Mouse (Mus musculus): ENCODE measurements around the gene Sowaha. TPM values are rescaled to one million over a fixed set of nuclear protein-coding genes. Genes with fewer than 3 reads are reported as not detected.

Sowaha gene
- polyA plus RNA-seq, 1 experiment from 2014 or later: 0.82 TPM

DNA sequence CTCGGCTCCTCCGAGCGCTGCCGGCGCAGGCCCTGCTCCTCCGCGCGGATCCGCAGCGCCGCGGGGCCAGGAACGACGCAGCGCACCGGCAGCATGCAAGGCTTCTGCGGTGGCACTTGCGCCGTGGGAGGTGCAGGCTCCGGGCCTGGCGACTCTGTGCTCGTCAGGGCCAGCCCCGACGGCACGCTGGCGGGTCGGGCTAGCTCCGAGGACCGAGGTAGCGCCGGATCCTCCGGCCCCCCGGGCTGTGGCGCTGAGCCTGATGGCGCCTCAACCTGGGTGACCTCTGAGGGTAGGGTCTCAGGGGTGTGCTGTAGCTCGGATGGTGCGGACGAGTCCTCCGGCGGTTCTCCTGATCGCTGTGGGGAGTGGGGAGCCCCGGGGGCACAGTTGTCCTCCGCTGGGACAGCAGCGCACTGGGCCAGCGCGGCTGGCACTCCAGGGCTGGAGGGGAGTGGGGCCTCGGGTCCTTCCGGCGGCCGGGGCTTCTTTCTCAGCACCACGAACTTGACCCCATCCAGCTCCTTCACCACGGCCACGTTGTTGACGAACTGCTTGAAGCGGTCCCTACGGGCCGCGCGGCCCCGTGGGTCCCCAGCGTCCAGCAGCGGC is 797 bp downstream of the Sowaha start:
- Histone ChIP-seq H3K4me3 (peak overlapping the region; percentile 58), H3K36me3 (replicated peaks) (no peaks in the 10 kb centered on the region; the same call in 1 of the 2 replicates), H3K27ac (replicated peaks) (peak overlapping the region; percentile 54; the same call in 1 of the 2 replicates), H3K4me1 (peaks cover 33% of the 10 kb centered on the region), H3K9me3 (peaks cover 8% of the 10 kb centered on the region), H3K27me3 (replicated peaks; ENCODE audit: low read depth, poor library complexity, severe bottlenecking) (peaks cover 91% of the 10 kb centered on the region)
- DNase-seq (ENCODE audit: low spot score): no peak
- WGBS: 1% methylated on average over 62 of the region's 62 CpGs

DNA sequence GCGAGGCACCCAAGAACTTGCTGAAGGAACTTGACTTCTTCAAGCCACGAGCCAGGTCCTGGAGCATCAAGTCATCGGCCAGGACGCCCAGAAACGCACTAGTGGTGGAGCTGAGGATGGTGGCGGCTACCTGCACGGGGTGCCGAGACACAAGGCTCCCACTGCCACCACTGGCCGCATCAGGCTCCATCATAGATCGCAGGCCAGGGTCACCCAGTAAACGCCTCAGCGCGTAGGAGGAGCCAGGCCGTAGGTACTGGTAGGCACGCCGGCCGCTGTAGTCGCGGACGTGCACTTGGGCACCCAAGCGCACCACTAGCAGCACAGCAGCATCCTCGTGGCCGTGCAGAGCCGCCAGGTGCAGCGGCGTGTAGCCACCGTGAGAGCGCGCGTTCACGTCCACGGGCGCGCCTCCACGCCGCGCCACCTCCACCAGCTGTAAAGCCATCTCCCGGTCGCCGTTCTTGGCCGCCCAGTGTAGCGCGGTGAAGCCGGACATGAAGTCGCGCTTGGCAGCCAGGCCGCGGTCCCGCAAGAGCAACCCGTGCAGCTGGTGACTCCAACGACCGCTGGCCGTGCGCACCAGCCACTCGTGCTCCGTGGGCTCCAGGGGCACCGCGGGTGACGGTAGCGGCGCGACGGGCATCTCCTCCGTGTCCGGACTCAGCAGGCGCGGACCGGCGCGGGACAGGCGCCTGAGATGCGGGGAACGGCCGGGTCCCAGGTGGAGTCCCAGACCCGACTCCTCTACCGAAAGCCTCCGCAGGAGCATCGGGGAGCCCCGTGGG is 1.5 kb downstream of the Sowaha start:
- H3K27me3 ChIP-seq (replicated peaks; ENCODE audit: low read depth, poor library complexity, severe bottlenecking): peaks cover 95% of the 10 kb centered on the region
- peaks cover 8% of the 10 kb centered on the region for H3K9me3 ChIP-seq
- peak overlapping the region; percentile 54; the same call in 1 of the 2 replicates for H3K27ac ChIP-seq (replicated peaks)
- peak overlapping the region; percentile 58 for H3K4me3 ChIP-seq
- peaks cover 33% of the 10 kb centered on the region for H3K4me1 ChIP-seq
- H3K36me3 ChIP-seq (replicated peaks): no peaks in the 10 kb centered on the region; the same call in 1 of the 2 replicates
- WGBS: 5% methylated on average over 79 of the region's 79 CpGs
- DNase-seq (ENCODE audit: low spot score): peak; percentile 67

DNA sequence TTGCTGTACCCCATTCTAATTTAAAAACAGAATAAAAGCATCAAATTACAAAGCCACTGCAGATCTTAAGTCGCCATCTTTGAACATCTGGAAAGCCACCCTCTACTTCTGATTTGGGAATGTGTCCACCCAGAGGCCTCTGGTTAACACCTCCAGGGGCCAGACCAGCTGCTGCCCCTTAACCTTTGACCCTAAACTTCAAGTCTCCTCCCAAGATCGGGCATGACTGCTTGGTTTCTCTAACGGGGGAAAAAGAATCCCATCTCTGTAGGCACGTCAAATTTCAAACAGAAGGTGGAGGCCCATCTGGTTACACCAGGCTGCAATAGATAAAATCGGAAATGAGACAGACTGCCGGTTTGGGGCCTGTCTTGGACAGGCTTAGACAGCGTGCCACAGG is 2.2 kb downstream of the Sowaha start:
- H3K4me3 ChIP-seq: no peak overlapping the region

DNA sequence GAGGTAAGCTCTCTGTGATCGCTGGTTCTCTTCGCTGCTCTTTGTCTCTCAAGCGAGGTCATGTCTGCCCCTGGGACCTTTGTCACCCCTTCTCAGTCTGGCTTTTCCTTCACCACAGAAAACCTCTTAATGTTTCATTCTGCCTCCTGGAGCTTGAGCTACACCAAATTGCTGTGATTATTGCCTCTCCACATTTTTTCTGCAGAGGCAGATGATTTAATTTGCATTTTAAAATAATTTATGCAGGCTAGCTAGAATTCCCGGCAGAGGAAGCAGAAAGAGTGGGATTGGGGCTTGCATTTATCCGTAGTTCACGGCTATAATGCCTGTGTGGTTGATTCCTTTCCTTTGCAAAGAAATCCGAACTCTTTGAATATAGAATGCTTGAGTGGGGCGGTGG is 4.5 kb downstream of the Sowaha start:
- Histone ChIP-seq H3K9me3 (peaks cover 8% of the 10 kb centered on the region), H3K27me3 (replicated peaks; ENCODE audit: low read depth, poor library complexity, severe bottlenecking) (peaks cover 99% of the 10 kb centered on the region), H3K4me3 (no peak overlapping the region), H3K27ac (replicated peaks) (no peak overlapping the region), H3K4me1 (peaks cover 43% of the 10 kb centered on the region), H3K36me3 (replicated peaks) (no peaks in the 10 kb centered on the region; the same call in 1 of the 2 replicates)
- 27% methylated on average over 8 of the region's 8 CpGs for WGBS
- no peak for DNase-seq (ENCODE audit: low spot score)

More for the DNA sequence above, 2.2 kb downstream of the Sowaha start:
- peak; percentile 48 for DNase-seq (ENCODE audit: low spot score)
- Histone ChIP-seq H3K9me3 (peaks cover 8% of the 10 kb centered on the region), H3K4me1 (peaks cover 33% of the 10 kb centered on the region), H3K36me3 (replicated peaks) (no peaks in the 10 kb centered on the region; the same call in 1 of the 2 replicates), H3K27ac (replicated peaks) (no peak overlapping the region), H3K27me3 (replicated peaks; ENCODE audit: low read depth, poor library complexity, severe bottlenecking) (peaks cover 95% of the 10 kb centered on the region)
- WGBS: 27% methylated on average over 7 of the region's 7 CpGs

DNA sequence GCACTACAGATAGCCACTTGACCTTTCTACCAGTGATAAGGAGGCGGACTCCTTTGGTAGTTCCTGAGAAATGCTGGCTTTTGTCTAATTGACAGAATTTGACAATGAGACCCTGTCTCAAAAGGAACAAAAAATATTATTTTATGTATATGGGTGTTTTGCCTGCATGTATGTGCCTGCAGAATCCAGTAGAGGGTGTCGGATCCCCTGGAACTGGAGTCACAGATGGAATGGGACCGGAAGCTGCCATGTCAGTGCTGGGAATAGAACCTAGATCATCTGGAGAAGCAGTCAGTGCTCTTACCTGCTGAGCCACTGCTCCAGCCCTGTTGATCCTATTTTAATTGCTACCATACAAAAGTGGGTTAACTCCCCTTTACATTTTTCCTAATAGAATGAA is 7.4 kb downstream of the Sowaha start:
- no peaks in the 10 kb centered on the region for H3K9me3 ChIP-seq
- no peak overlapping the region for H3K4me3 ChIP-seq
- H3K4me1 ChIP-seq: peaks cover 35% of the 10 kb centered on the region
- no peak overlapping the region for H3K27ac ChIP-seq (replicated peaks)
- peaks cover 98% of the 10 kb centered on the region for H3K27me3 ChIP-seq (replicated peaks; ENCODE audit: low read depth, poor library complexity, severe bottlenecking)
- 81% methylated on average over 3 of the region's 3 CpGs for WGBS
- DNase-seq (ENCODE audit: low spot score): no peak
- no peaks in the 10 kb centered on the region for H3K36me3 ChIP-seq (replicated peaks)

DNA sequence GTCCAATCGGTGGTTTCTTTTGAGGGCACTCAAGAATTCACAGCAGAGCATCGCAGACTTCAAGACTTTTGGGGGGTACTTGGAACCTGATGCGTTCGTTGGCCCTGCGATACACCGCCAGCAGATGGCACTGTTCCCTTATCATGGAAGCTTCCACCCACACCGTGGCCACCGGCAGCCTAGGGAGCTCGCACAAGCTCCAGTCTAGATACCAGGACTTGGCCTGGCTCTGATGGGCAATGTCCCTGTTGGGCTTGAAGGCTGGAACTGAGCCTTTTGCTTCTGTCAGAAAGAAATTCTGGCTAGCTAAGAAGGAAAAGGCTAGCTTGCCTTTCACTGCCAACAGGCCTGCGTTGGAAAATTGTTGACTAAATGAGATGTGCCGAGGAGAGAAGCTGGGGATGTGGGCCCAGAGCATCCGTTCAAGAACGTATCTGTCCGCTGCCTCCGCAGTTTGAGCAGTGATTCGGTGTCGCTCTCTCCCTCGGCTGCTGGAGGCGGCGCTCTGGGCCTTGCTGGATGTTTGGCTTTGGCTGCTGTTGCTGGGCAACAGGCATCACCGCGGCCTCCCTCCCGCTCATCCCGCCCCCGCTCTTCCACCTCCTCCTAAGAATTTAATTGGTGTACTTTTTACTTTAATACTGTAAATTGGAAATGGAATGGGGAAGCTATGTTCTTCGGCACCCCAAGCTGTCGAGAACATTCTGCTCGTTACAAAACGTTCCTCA is 9.9 kb downstream of the Sowaha start, which contains the start of gene Gm9837:
TSS of gene Gm9837 (minus strand) at position 512 of the 728 bp plus-strand sequence.
- WGBS: 4% methylated on average over 29 of the region's 29 CpGs
- H3K4me1 ChIP-seq: peaks cover 34% of the 10 kb centered on the region
- no peaks in the 10 kb centered on the region for H3K9me3 ChIP-seq
- no peaks in the 10 kb centered on the region for H3K36me3 ChIP-seq (replicated peaks)
- H3K4me3 ChIP-seq: peak within 1 kb of the TSS; percentile 42
- peak; percentile 92 for DNase-seq (ENCODE audit: low spot score)
- no peak within 1 kb of the TSS for H3K27ac ChIP-seq (replicated peaks)
- H3K27me3 ChIP-seq (replicated peaks; ENCODE audit: low read depth, poor library complexity, severe bottlenecking): peaks cover 98% of the 10 kb centered on the region

DNA sequence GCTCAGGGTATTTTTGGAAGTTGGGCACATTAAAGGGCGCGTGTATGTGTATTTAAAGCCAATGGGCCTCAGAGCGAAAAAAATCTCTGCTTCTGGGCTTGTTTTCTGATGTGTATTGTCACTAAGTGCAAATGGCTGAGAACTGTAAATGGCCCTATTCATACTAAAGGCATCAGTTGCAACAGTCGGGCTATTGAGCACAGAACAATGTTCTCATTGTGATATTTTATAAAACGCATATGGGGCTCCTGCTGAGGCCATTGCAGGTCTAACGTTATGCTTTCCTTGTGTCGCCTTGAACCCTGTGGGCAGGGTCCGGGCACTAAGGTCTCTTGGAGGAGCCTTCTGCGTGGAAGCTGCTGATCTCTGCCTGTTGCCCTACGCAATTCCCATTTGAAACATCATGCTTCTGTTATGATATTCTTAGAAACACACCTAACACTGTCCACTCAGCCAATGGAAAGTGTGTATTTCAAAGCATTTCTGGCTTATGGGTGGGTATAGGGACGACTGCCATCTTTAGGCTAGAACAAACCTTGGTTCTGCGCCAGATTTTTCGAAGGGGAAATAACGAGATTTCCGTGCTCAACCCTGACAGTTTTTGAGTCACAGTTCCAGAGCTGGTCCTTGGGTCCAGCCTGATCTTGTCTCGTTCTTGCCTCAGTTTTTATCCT is 10.6 kb downstream of the Sowaha start:
- Histone ChIP-seq H3K4me1 (peaks cover 33% of the 10 kb centered on the region), H3K36me3 (replicated peaks) (no peaks in the 10 kb centered on the region), H3K4me3 (peak overlapping the region; percentile 42), H3K27ac (replicated peaks) (no peak overlapping the region), H3K9me3 (no peaks in the 10 kb centered on the region), H3K27me3 (replicated peaks; ENCODE audit: low read depth, poor library complexity, severe bottlenecking) (peaks cover 98% of the 10 kb centered on the region)
- no peak for DNase-seq (ENCODE audit: low spot score)
- WGBS: 26% methylated on average over 16 of the region's 16 CpGs

DNA sequence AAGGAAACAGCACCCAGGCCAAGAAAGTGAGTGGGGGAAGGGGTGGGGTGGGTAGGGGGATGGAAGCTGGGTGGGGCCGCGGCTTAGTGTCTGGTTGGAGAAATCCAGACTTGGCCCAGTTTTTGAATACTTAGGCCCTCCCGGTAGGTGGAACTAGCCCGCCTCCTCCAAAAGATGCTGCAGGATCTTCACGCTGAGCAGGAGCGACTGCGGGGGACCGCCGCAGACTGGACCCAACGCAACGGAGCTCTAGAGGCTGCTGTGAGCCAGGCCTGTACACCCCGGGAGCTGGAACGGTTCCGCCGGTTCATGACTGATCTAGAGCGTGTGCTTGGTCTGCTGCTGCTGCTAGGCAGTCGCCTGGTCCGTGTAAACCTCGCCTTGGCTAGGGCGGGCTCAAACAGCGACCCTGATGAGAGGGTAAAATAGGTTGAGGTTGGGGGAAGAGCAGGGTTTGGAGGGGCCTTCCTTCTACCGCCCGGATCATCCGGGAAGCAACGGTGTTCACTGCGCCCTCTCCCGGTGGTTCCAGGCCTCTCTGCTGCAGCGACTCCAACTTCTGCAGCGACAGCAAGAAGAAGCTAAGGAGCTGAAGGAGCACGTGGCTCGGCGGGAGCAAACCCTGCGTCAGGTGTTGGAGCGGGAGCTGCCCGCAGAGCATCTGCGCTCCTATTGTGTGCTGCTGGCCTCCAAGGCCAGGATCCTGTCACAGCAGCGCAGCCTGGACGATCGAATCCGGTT is 13.7 kb downstream of the Sowaha start:
- H3K4me1 ChIP-seq: peaks cover 50% of the 10 kb centered on the region
- peaks cover 99% of the 10 kb centered on the region for H3K27me3 ChIP-seq (replicated peaks; ENCODE audit: low read depth, poor library complexity, severe bottlenecking)
- peak overlapping the region; percentile 45 for H3K27ac ChIP-seq (replicated peaks)

DNA sequence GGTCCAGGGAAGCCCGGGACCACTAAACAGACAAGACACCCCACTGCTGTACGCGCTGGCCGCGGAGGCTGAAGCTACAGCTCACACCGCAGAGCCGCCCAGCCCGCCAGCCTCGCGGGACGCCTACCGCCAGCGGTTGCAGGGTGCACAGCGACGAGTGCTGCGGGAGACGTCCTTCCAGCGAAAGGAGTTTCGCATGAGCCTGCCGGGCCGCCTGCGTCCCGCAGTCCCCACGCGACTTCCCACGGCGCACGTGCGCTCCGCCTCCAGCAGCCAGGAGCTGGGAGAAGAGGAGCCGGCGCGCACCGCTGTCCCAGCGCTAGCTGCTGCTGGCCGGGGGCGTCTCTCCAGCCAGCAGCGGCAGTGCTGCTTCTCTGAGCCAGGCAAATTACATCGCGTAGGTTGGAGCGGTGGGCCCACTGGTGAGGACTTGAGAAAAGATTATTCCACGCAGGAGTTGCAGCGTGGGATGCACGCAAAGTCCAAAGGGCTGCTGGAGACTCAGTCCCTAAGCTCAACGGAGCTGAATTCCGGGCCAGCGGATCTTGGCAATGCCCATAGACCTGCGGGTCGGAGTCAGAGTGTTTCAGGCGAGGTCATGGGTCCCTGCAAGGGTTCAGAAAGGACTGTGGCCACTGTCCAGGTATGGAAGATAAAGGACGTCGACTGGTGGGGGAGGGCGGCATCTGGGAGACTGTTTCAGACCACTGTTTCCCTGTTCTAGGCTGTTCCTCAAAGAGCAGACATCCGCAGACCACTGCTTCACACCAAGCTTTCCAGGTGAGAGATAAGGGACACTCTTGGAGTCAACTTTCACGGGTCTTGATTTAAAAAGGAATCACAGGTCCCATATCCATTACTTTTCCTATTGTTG is 16.3 kb downstream of the Sowaha start:
- no peak overlapping the region; the same call in 1 of the 2 replicates for H3K27ac ChIP-seq (replicated peaks)
- DNase-seq (ENCODE audit: low spot score): peak; percentile 63
- H3K36me3 ChIP-seq (replicated peaks): no peaks in the 10 kb centered on the region
- H3K9me3 ChIP-seq: no peaks in the 10 kb centered on the region
- WGBS: 6% methylated on average over 55 of the region's 55 CpGs
- H3K27me3 ChIP-seq (replicated peaks; ENCODE audit: low read depth, poor library complexity, severe bottlenecking): peaks cover 97% of the 10 kb centered on the region
- H3K4me3 ChIP-seq: peak overlapping the region; percentile 58
- peaks cover 28% of the 10 kb centered on the region for H3K4me1 ChIP-seq

More for the DNA sequence above, 13.7 kb downstream of the Sowaha start:
- H3K9me3 ChIP-seq: no peaks in the 10 kb centered on the region
- DNase-seq (ENCODE audit: low spot score): peak; percentile 88
- peak overlapping the region; percentile 51 for H3K4me3 ChIP-seq
- H3K36me3 ChIP-seq (replicated peaks): no peaks in the 10 kb centered on the region
- 4% methylated on average over 40 of the region's 40 CpGs for WGBS

DNA sequence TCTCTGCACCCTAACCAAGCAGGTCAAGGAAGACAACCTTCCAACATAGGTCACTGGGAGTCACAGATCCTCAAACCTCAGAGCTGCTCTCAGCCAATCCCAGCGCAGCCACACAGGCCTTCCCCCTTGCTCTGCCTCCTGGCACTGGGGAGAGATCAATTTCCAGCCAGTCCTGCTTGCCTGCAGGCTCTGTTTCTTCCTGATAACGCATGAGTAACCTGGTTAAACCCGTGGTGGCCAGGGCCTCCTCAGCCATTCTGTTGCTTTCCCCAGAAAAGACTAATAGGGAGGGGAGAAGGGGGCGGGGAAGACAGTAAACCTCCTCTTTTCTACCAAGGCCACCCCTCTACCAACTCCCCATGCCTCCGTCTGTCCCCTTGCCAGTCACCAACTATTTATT is 18.3 kb downstream of the Sowaha start:
- no peak for DNase-seq (ENCODE audit: low spot score)
- Histone ChIP-seq H3K36me3 (replicated peaks) (no peaks in the 10 kb centered on the region), H3K4me3 (0 out of 2 replicates have a peak overlapping the region, but pooled peaks have one; percentile 8), H3K9me3 (no peaks in the 10 kb centered on the region), H3K4me1 (peaks cover 35% of the 10 kb centered on the region), H3K27me3 (replicated peaks; ENCODE audit: low read depth, poor library complexity, severe bottlenecking) (peaks cover 98% of the 10 kb centered on the region), H3K27ac (replicated peaks) (no peak overlapping the region)
- 24% methylated on average over 5 of the region's 5 CpGs for WGBS

DNA sequence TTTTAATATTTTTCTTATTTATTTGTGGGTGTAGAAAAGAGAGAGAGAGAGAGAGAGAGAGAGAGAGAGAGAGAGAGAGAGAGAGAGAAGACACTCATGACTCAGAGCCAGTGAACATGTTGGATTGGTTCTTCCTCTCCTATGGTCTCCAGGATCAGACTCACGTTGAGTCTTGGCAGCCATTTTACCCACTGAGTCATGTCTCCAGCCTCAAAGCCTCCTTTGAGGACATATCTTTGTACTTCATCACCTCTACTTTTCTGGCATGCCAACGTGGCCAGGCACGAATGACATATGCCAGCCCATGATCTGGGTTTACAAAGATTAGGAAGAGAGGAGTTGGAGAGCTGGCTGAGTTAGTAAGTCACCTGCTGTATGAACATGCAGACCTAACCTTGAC is 19.9 kb downstream of the Sowaha start:
- no peak overlapping the region for H3K27ac ChIP-seq (replicated peaks)
- no peaks in the 10 kb centered on the region for H3K36me3 ChIP-seq (replicated peaks)
- H3K27me3 ChIP-seq (replicated peaks; ENCODE audit: low read depth, poor library complexity, severe bottlenecking): peaks cover 96% of the 10 kb centered on the region
- H3K9me3 ChIP-seq: no peaks in the 10 kb centered on the region
- 89% methylated on average over 3 of the region's 3 CpGs for WGBS
- peaks cover 33% of the 10 kb centered on the region for H3K4me1 ChIP-seq
- no peak overlapping the region for H3K4me3 ChIP-seq
- DNase-seq (ENCODE audit: low spot score): no peak
